8 mouse cellular contexts compared by ENCODE assay signal in genomic region chr6:128802999-128803857, GRCm38 (mm10). TPM values are rescaled to one million over a fixed set of nuclear protein-coding genes. Genes with fewer than 3 reads are reported as not detected.
DNase-seq lines count a peak whose midpoint lies in the region; ATAC-seq and TF ChIP-seq lines count a peak whose summit lies in the region.

No protein-coding gene starts in this region.

- peak overlapping the region; percentile 70 for H3K9ac ChIP-seq in hindbrain, embryonic 13.5 days

- peak overlapping the region; percentile 55 for H3K4me2 ChIP-seq in hindbrain, embryonic 13.5 days

- peak overlapping the region; percentile 45 for H3K4me3 ChIP-seq in hindbrain, embryonic 13.5 days

- in situ Hi-C loops in Patski (cut with MboI; ENCODE audit: low pct_unique_long_range_greater_than_20kb), result loop anchor here (5.0 kb wide), 1 partner anchor 39 kb away; no protein-coding TSS in a partner anchor

- ATAC-seq in Patski, result peak; percentile 97
- peak; percentile 91 for ATAC-seq in hindbrain, embryonic 13.5 days (ENCODE audit: low FRiP score)

- peak; percentile 88 for TF ChIP-seq CTCF in Patski (IDR thresholded peaks at IDR 0.05)

- WGBS in hindbrain, embryonic 13.5 days, result 6% methylated on average over 26 of the region's 26 CpGs

- H3K27me3 ChIP-seq in Patski, result no peaks in the 10 kb centered on the region
- H3K27me3 ChIP-seq in hindbrain, embryonic 13.5 days, result no peaks in the 10 kb centered on the region

- DNase-seq in Patski (ENCODE audit: low read depth, low spot score), result peak; percentile 91
- DNase-seq in cerebellum, postnatal 14 days, result peak; percentile 99
- peak; percentile 95 to 97 for DNase-seq in frontal cortex, postnatal 14 days (ENCODE audit: low spot score in 2 of 2)
- peak; percentile 97 to 99 for DNase-seq in layer of hippocampus, postnatal 25 days (ENCODE audit: extremely low spot score in 1 of 2, low spot score in 1 of 2)
- DNase-seq in lung, postnatal 25 days (ENCODE audit: low spot score), result peak; percentile 96
- peak; percentile 99 for DNase-seq in retina, embryonic 14.5 days (ENCODE audit: low spot score)
- DNase-seq in thymus, postnatal 4 days, result peak; percentile 97

- CTCF ChIA-PET in Patski (lab: Charles Lee), result interaction anchor here (0.9 to 2.0 kb wide), 3 partner anchors 37 to 40 kb away, joined by 3 to 9 read pairs (median 6); no protein-coding TSS in a partner anchor

- H3K9me3 ChIP-seq in hindbrain, embryonic 13.5 days, result no peaks in the 10 kb centered on the region

- H3K36me3 ChIP-seq in hindbrain, embryonic 13.5 days, result no peaks in the 10 kb centered on the region

- POLR2A ChIA-PET in Patski (lab: Charles Lee), result no interaction called here

- peaks cover 2% of the 10 kb centered on the region; the same call in 1 of the 2 replicates for H3K4me1 ChIP-seq in hindbrain, embryonic 13.5 days (replicated peaks)

- H3K27ac ChIP-seq in hindbrain, embryonic 13.5 days, result peak overlapping the region; percentile 88

RNA-seq across cellular contexts. Expression of gene Klrb1c, which starts 14.2 kb away (rescaled TPM):
- polyA plus RNA-seq in Patski (2021), result not detected
- not detected in 2 replicates for polyA plus RNA-seq in hindbrain, embryonic 13.5 days (2015; fragmentation: Nextera tagmentation; extraction: Ambion mirVana)
- not detected for total RNA-seq in layer of hippocampus, postnatal 25 days (2021)

RNA-seq across cellular contexts. Expression of gene Gm44511, which starts 22.9 kb away (rescaled TPM):
- polyA plus RNA-seq in Patski (2021), result not detected
- polyA plus RNA-seq in hindbrain, embryonic 13.5 days (2015; fragmentation: Nextera tagmentation; extraction: Ambion mirVana), result not detected in 2 replicates
- total RNA-seq in layer of hippocampus, postnatal 25 days (2021), result not detected

RNA-seq across cellular contexts. Expression of gene Klrb1b, which starts 22.9 kb away (rescaled TPM):
- polyA plus RNA-seq in Patski (2021), result not detected
- polyA plus RNA-seq in hindbrain, embryonic 13.5 days (2015; fragmentation: Nextera tagmentation; extraction: Ambion mirVana), result 0.08 TPM in 1 of 2 replicates, not detected in the other
- total RNA-seq in layer of hippocampus, postnatal 25 days (2021), result not detected

Comparison
In these comparisons a context has a peak if more than half of its experiments do, and no peak if none do; other contexts are left out.
1. Peak in every context shown above with its lines: DNase-seq, ATAC-seq, H3K4me3 ChIP-seq and H3K27ac ChIP-seq.